Mouse (Mus musculus) retina, embryonic 14.5 days (tissue): ENCODE results near the gene Rilpl1.
"Not testable (repeated sequence)": the region's sequence is repeated elsewhere in the genome, so short reads cannot be mapped to it uniquely, and the experiment has no call there.

Source experiments
- DNase-seq: peaks from one replicate; pipeline ENCODE4 v3.0.0-alpha.2; 2015; ENCODE audit warnings: low spot score

Gene Rilpl1

DNA sequence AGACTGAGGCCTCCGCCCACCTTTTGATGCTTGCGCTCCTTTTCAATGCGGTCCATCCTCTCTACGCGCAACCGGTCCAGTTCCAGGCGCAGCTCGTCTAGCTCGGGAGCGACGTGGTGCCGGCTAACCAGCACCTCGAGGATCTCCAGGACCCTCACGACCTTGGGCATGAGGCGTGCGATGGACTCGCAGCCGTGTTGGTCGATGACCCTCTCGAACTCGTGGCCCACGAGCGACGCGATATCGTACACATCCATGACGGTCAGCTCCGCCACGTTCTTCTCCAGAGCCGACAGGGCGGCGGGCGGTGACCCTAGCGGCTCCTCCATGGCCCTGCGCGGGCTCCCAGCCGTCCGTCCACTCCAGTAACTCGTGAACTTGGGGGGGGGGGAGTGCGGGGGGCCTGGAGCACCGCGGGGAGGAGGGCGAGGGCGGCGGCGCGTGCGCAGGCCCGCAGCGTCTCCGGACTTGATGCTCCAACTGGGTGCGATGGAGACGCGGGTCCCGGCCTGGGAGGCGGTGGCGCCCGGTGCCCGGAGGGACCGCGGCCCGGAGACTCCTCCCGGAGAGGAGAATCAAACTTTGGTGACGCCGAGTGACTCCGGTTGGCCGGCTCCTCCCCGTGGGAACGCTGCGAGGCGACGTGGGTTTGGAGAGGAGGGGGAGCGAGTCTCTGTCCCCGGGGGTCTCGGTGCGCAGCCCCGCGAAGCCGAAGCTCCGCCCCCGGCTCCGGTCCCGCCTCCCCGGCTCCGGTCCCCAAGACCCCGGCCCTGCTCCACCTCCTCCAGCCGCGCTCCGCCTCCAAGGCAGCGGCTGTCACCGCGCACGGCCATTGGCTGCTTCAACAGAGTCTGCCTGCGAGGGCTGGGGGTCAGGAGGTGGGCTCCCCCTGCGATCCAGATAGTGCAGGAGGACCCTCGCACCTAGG lies at the start of gene Rilpl1:
Rilpl1 (minus strand) TSS at position 737 of the 928 bp plus-strand sequence.
- DNase-seq: peak; percentile 89

- DNase-seq: peak; percentile 95
These were observed 47.6 kb upstream of the Rilpl1 start, which contains the start of the genes Eif2b1 and Gtf2h3 for GRCm38 (mm10) chr5:124578633-124579317. Eif2b1 (minus strand) TSS chr5:124579131. Gtf2h3 (plus strand) TSS chr5:124579140.

DNA sequence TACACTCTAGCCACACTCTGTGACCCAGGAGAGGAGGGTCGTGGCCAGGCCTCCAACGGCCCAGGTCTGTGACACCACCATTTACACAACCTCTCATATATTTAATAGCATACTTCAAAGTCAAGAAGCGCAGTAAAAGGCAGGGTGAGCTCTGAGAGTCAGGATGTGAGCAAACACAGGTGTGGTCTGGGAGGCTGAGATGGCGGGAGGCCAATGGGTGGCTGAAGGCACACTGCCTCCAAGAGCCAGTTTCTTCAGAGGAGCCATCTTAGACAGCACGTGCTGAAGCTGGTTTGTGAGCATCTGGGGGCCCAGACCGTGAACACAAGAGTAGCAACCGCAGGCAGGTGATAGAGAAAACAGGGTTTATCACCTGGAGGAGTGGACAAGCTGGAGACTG lies 44.3 kb upstream of the Rilpl1 start:
- DNase-seq: no peak

DNA sequence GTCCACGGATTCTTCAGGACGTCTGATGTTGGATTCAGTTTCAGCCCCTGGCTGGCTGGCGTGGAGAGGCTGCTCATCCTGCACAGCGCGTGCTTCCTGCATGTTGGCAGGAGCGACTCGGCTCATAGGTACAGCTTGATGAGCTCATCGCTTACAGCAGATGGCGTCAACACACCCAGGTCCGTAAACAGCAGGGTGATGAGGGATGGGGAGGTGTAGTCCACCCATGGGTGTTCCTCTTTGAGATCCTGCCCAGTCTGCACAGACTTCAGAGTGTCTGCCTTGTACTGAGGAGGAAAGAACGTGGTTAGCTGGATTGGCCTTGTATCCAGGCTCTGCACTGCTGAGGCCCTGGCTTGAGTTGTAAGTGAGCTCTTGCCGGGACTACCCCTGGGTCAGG lies 39.9 kb upstream of the Rilpl1 start:
- no peak for DNase-seq

- peak; percentile 51 for DNase-seq
These were observed 24.0 kb upstream of the Rilpl1 start for GRCm38 (mm10) chr5:124555145-124555544.

DNA sequence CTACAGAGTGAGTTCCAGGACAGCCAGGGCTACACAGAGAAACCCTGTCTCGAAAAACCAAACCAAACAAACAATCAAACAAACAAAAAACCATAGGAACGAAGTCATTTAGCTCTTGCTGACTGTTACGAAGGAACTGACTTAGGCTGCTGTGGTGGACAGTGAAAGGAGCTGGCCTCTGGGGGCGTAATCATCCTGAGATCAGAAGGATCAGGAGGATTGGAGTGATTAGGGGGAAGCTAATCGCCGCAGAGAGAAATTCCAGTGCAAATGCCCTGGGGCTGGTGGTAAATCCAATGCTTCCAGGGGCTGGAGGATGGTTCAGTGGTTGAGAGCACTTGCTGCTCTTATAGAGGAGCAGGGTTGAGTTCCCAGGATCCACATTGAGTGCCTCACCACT lies 22.4 kb upstream of the Rilpl1 start:
- no peak for DNase-seq

GRCm38 (mm10) chr5:124552558-124553307 lies 21.5 kb upstream of the Rilpl1 start, which contains the start of gene Ddx55:
Ddx55 (plus strand) TSS chr5:124552864.
- DNase-seq: peak; percentile 94

DNA sequence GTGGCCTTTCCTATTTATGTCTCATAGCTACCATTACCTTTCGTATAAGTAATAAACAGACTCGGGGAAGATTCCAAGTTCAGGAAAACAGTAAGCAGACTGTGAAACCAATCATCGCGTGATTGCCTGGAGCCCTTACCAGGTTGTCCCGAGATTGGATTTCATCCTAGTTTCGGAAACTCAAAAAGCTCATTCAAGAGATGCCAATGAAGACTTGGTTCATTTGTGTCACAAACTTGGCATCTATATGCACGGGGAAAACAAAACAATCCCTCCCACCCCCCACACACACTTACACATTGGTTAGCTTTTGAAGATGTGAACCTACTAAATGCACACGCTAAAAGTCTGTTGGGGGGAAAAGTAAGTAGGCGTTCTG lies 20.9 kb upstream of the Rilpl1 start:
- no peak for DNase-seq

- not testable (repeated sequence) for DNase-seq
These were observed 20.3 kb upstream of the Rilpl1 start for GRCm38 (mm10) chr5:124551349-124552093.

- DNase-seq: not testable (repeated sequence)
These were observed 19.5 kb upstream of the Rilpl1 start for GRCm38 (mm10) chr5:124550737-124551136.

GRCm38 (mm10) chr5:124541602-124541973 lies 10.4 kb upstream of the Rilpl1 start:
- DNase-seq: no peak

GRCm38 (mm10) chr5:124540905-124541601 lies 9.9 kb upstream of the Rilpl1 start:
- DNase-seq: peak; percentile 68

DNA sequence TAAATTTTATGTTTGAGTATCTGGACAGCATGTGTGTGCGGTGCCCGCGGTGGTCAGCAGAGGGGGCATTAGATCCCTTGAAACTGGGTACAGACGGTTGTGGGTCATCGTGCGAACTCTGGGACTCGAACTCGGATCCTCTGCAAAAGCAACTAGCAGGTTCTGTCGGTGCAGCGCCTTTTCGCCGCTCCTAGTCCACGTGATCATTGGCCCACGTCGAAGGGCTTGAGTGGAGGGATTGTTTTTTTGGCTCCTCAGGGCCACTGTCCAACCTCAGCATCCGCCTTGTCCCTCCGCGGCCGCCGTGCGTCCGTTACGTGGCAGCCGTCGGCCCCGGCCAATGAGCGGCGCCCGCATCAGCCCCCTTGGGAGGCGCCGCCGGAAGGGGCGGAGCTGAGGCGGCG lies 9.2 kb upstream of the Rilpl1 start, which contains the start of gene Tmed2:
Tmed2 (plus strand) TSS at position 313 of the 404 bp plus-strand sequence.
- peak; percentile 98 for DNase-seq

- DNase-seq: no peak
These were observed 8.7 kb upstream of the Rilpl1 start for GRCm38 (mm10) chr5:124539905-124540304.

GRCm38 (mm10) chr5:124538813-124539792 lies 7.9 kb upstream of the Rilpl1 start:
- peak; percentile 65 for DNase-seq

- DNase-seq: peak; percentile 40
These were observed 5.6 kb upstream of the Rilpl1 start for GRCm38 (mm10) chr5:124536776-124537175.

DNA sequence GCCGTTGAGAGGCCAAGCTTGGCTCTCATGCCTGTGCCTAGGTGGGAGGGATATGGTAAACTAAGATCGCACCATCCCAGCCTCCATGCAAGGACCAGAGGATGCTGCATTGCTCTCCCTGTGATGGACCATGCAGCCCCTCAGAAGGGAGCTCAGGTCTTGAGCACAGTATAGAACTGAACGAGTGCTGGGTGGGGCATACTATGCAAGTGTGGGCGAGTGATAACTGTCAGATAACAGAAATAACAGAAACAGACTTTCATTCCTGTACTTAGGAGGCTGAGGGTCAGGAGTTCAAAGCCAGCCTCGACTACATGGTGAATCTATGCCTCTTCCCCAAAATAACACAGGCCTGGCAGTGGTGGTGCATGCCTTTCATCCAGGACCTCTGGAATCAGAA lies 3.8 kb upstream of the Rilpl1 start:
- DNase-seq: no peak

DNA sequence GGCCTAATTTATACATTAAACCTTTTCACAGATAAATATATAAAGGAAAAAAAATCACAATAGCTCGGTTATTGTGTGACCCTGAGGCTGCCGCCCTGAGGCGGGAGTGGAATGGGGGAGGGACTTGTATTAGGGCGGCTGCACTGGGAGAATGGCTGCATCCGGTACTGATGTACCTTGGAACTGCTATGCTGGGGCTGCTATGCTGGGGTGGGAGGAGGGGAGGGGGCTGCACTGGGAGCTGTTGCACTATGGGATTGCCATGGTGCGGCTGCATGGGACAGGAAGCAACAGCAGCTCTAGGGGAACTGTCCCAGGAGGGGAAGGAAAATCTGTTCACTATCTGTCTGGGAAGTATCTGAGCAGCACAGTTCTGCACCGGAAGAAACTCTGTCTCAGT lies 1.3 kb upstream of the Rilpl1 start:
- DNase-seq: no peak

- DNase-seq: no peak
These were observed 366 bp upstream of the Rilpl1 start for GRCm38 (mm10) chr5:124531583-124531930.

GRCm38 (mm10) chr5:124529697-124530096 lies 1.5 kb downstream of the Rilpl1 start:
- no peak for DNase-seq
